Mouse (Mus musculus): ENCODE results near the gene Ctps. TPM values are rescaled to one million over a fixed set of nuclear protein-coding genes. Genes with fewer than 3 reads are reported as not detected.

Gene Ctps
- total and polyA plus RNA-seq, 2 experiments from 2014 or later: 66.6 to 79.7 TPM

- no peak for TF ChIP-seq EP300 (IDR thresholded peaks at IDR 0.05; ENCODE audit: low read depth)
- no peak for TF ChIP-seq CTCF (IDR thresholded peaks at IDR 0.05; ENCODE audit: low read depth)
- Histone ChIP-seq H3K4me3 (ENCODE audit: low read depth, low read length) (no peak overlapping the region), H3K9me3 (replicated peaks; ENCODE audit: control insufficient read depth, low read length) (no peaks in the 10 kb centered on the region), H3K27me3 (ENCODE audit: control insufficient read depth, insufficient read depth, low read length) (no peaks in the 10 kb centered on the region), H3K36me3 (replicated peaks; ENCODE audit: control insufficient read depth, insufficient read depth, low read length) (peaks cover 62% of the 10 kb centered on the region), H3K4me1 (ENCODE audit: control insufficient read depth, insufficient read depth) (no peaks in the 10 kb centered on the region), H3K27ac (ENCODE audit: low read depth) (no peak overlapping the region), H3K9ac (replicated peaks; ENCODE audit: low read depth, low read length) (no peak overlapping the region), H3K4me2 (ENCODE audit: low read depth, low read length) (no peak overlapping the region)
- DNase-seq (ENCODE audit: low spot score) (peak; percentile 6), ATAC-seq (ENCODE audit: insufficient read depth, low read depth) (0 out of 2 replicates have a peak, but pooled peaks have one; percentile 30)
- 69% methylated on average over 4 of the region's 4 CpGs for WGBS
Observed at GRCm38 (mm10) chr4:120517335-120517734, 52.7 kb downstream of the Ctps start.

- Histone ChIP-seq H3K36me3 (replicated peaks; ENCODE audit: control insufficient read depth, insufficient read depth, low read length) (peaks cover 58% of the 10 kb centered on the region), H3K27ac (ENCODE audit: low read depth) (no peak overlapping the region), H3K9me3 (replicated peaks; ENCODE audit: control insufficient read depth, low read length) (no peaks in the 10 kb centered on the region), H3K9ac (replicated peaks; ENCODE audit: low read depth, low read length) (no peak overlapping the region), H3K4me1 (ENCODE audit: control insufficient read depth, insufficient read depth) (no peaks in the 10 kb centered on the region), H3K4me3 (ENCODE audit: low read depth, low read length) (no peak overlapping the region), H3K27me3 (ENCODE audit: control insufficient read depth, insufficient read depth, low read length) (no peaks in the 10 kb centered on the region), H3K4me2 (ENCODE audit: low read depth, low read length) (no peak overlapping the region)
- no peak for ATAC-seq (ENCODE audit: insufficient read depth, low read depth)
- DNase-seq (ENCODE audit: low spot score): no peak
- TF ChIP-seq CTCF (IDR thresholded peaks at IDR 0.05; ENCODE audit: low read depth): no peak
- no peak for TF ChIP-seq EP300 (IDR thresholded peaks at IDR 0.05; ENCODE audit: low read depth)
- 86% methylated on average over 7 of the region's 7 CpGs for WGBS
Observed at GRCm38 (mm10) chr4:120516907-120517306, 53.2 kb downstream of the Ctps start.

GRCm38 (mm10) chr4:120516491-120516890, 53.6 kb downstream of the Ctps start:
- ATAC-seq (ENCODE audit: insufficient read depth, low read depth) (no peak), DNase-seq (ENCODE audit: low spot score) (no peak)
- H3K4me3 ChIP-seq (ENCODE audit: low read depth, low read length): no peak overlapping the region
- H3K4me1 ChIP-seq (ENCODE audit: control insufficient read depth, insufficient read depth): no peaks in the 10 kb centered on the region
- H3K27me3 ChIP-seq (ENCODE audit: control insufficient read depth, insufficient read depth, low read length): no peaks in the 10 kb centered on the region
- no peak overlapping the region for H3K4me2 ChIP-seq (ENCODE audit: low read depth, low read length)
- no peak overlapping the region for H3K27ac ChIP-seq (ENCODE audit: low read depth)
- no peaks in the 10 kb centered on the region for H3K9me3 ChIP-seq (replicated peaks; ENCODE audit: control insufficient read depth, low read length)
- H3K36me3 ChIP-seq (replicated peaks; ENCODE audit: control insufficient read depth, insufficient read depth, low read length): peaks cover 54% of the 10 kb centered on the region
- H3K9ac ChIP-seq (replicated peaks; ENCODE audit: low read depth, low read length): no peak overlapping the region
- 91% methylated on average over 7 of the region's 7 CpGs for WGBS
- no peak for TF ChIP-seq CTCF (IDR thresholded peaks at IDR 0.05; ENCODE audit: low read depth)

- TF ChIP-seq CTCF (IDR thresholded peaks at IDR 0.05; ENCODE audit: low read depth) (no peak), EP300 (IDR thresholded peaks at IDR 0.05; ENCODE audit: low read depth) (no peak)
- H3K4me1 ChIP-seq (ENCODE audit: control insufficient read depth, insufficient read depth): no peaks in the 10 kb centered on the region
- H3K27me3 ChIP-seq (ENCODE audit: control insufficient read depth, insufficient read depth, low read length): no peaks in the 10 kb centered on the region
- H3K4me2 ChIP-seq (ENCODE audit: low read depth, low read length): no peak overlapping the region
- no peak overlapping the region for H3K9ac ChIP-seq (replicated peaks; ENCODE audit: low read depth, low read length)
- ATAC-seq (ENCODE audit: insufficient read depth, low read depth): no peak
- peaks cover 61% of the 10 kb centered on the region for H3K36me3 ChIP-seq (replicated peaks; ENCODE audit: control insufficient read depth, insufficient read depth, low read length)
- 92% methylated on average over 2 of the region's 2 CpGs for WGBS
- H3K4me3 ChIP-seq (ENCODE audit: low read depth, low read length): no peak overlapping the region
- no peak for DNase-seq (ENCODE audit: low spot score)
- H3K27ac ChIP-seq (ENCODE audit: low read depth): no peak overlapping the region
- 0 out of 2 replicates have a peak, but pooled peaks cover 2% of the 10 kb centered on the region for H3K9me3 ChIP-seq (replicated peaks; ENCODE audit: control insufficient read depth, low read length)
Observed at GRCm38 (mm10) chr4:120514366-120514765, 55.7 kb downstream of the Ctps start.

GRCm38 (mm10) chr4:120511203-120511602, 58.9 kb downstream of the Ctps start:
- no peak overlapping the region for H3K4me3 ChIP-seq (ENCODE audit: low read depth, low read length)
- WGBS: 96% methylated on average over 4 of the region's 4 CpGs
- no peak for ATAC-seq (ENCODE audit: insufficient read depth, low read depth)
- no peaks in the 10 kb centered on the region for H3K27me3 ChIP-seq (ENCODE audit: control insufficient read depth, insufficient read depth, low read length)
- H3K36me3 ChIP-seq (replicated peaks; ENCODE audit: control insufficient read depth, insufficient read depth, low read length): peaks cover 60% of the 10 kb centered on the region
- TF ChIP-seq EP300 (IDR thresholded peaks at IDR 0.05; ENCODE audit: low read depth) (no peak), CTCF (IDR thresholded peaks at IDR 0.05; ENCODE audit: low read depth) (no peak)
- H3K9me3 ChIP-seq (replicated peaks; ENCODE audit: control insufficient read depth, low read length): 0 out of 2 replicates have a peak, but pooled peaks cover 3% of the 10 kb centered on the region
- H3K4me2 ChIP-seq (ENCODE audit: low read depth, low read length): no peak overlapping the region
- no peak overlapping the region for H3K27ac ChIP-seq (ENCODE audit: low read depth)
- no peaks in the 10 kb centered on the region for H3K4me1 ChIP-seq (ENCODE audit: control insufficient read depth, insufficient read depth)
- H3K9ac ChIP-seq (replicated peaks; ENCODE audit: low read depth, low read length): no peak overlapping the region
- DNase-seq (ENCODE audit: low spot score): no peak

GRCm38 (mm10) chr4:120506955-120507354, 63.1 kb downstream of the Ctps start:
- H3K36me3 ChIP-seq (replicated peaks; ENCODE audit: control insufficient read depth, insufficient read depth, low read length): peaks cover 54% of the 10 kb centered on the region

More at GRCm38 (mm10) chr4:120506955-120507354, 63.1 kb downstream of the Ctps start:
- no peak for TF ChIP-seq CTCF (IDR thresholded peaks at IDR 0.05; ENCODE audit: low read depth)
- no peak for TF ChIP-seq EP300 (IDR thresholded peaks at IDR 0.05; ENCODE audit: low read depth)
- Histone ChIP-seq H3K27ac (ENCODE audit: low read depth) (no peak overlapping the region), H3K4me1 (ENCODE audit: control insufficient read depth, insufficient read depth) (no peaks in the 10 kb centered on the region), H3K9ac (replicated peaks; ENCODE audit: low read depth, low read length) (no peak overlapping the region), H3K27me3 (ENCODE audit: control insufficient read depth, insufficient read depth, low read length) (no peaks in the 10 kb centered on the region), H3K4me3 (ENCODE audit: low read depth, low read length) (no peak overlapping the region), H3K4me2 (ENCODE audit: low read depth, low read length) (no peak overlapping the region), H3K9me3 (replicated peaks; ENCODE audit: control insufficient read depth, low read length) (0 out of 2 replicates have a peak, but pooled peaks cover 3% of the 10 kb centered on the region)
- no peak for ATAC-seq (ENCODE audit: insufficient read depth, low read depth)
- DNase-seq (ENCODE audit: low spot score): no peak
- 89% methylated on average over 1 of the region's 1 CpGs for WGBS

Other genes starting within 250 kb of the Ctps start
- 26.8 and 28.3 TPM in 2 replicates for gene Scmh1, start 165.0 kb downstream of the Ctps start, total RNA-seq (2014; rRNA removed; ENCODE audit: low replicate concordance)
- 49.8 and 51.5 TPM in 2 replicates for gene Scmh1, start 165.0 kb downstream of the Ctps start, polyA plus RNA-seq (2015; fragmentation: Nextera tagmentation; extraction: Ambion mirVana)
- gene Slfnl1, start 38.0 kb downstream of the Ctps start, total RNA-seq (2014; rRNA removed; ENCODE audit: low replicate concordance): 0.15 TPM in 1 of 2 replicates, not detected in the other
- gene Slfnl1, start 38.0 kb downstream of the Ctps start, polyA plus RNA-seq (2015; fragmentation: Nextera tagmentation; extraction: Ambion mirVana): 0.07 TPM in 1 of 2 replicates, not detected in the other
- gene Gm8439, start 18.5 kb upstream of the Ctps start, total RNA-seq (2014; rRNA removed; ENCODE audit: low replicate concordance): not detected in 2 replicates
- 0.53 TPM in 1 of 2 replicates, not detected in the other for gene Gm8439, start 18.5 kb upstream of the Ctps start, polyA plus RNA-seq (2015; fragmentation: Nextera tagmentation; extraction: Ambion mirVana)
- 106 and 123 TPM in 2 replicates for gene Cited4, start 96.3 kb upstream of the Ctps start, total RNA-seq (2014; rRNA removed; ENCODE audit: low replicate concordance)
- 51.0 and 74.0 TPM in 2 replicates for gene Cited4, start 96.3 kb upstream of the Ctps start, polyA plus RNA-seq (2015; fragmentation: Nextera tagmentation; extraction: Ambion mirVana)
- gene Kcnq4, start 178.3 kb upstream of the Ctps start, total RNA-seq (2014; rRNA removed; ENCODE audit: low replicate concordance): 0.85 and 2.9 TPM in 2 replicates
- 0.57 and 0.78 TPM in 2 replicates for gene Kcnq4, start 178.3 kb upstream of the Ctps start, polyA plus RNA-seq (2015; fragmentation: Nextera tagmentation; extraction: Ambion mirVana)